Mouse (Mus musculus) liver, embryonic 14.5 days (tissue): ENCODE measurements around the gene Ell. TPM values are rescaled to one million over a fixed set of nuclear protein-coding genes. Genes with fewer than 3 reads are reported as not detected.

Source experiments
- ATAC-seq: fragments of 200-750 bp; cut with Nextera tagmentation; 2 replicates; pipeline ENCODE4 v1.8.0; 2017; ENCODE audit warnings: moderate number of reproducible peaks, mild to moderate bottlenecking, moderate library complexity; ENCODE audit not compliant: insufficient read depth
- DNase-seq, 3 experiments: peaks; one replicate each; pipeline ENCODE4 v3.0.0-alpha.2; 2012 to 2013; ENCODE audit warnings: low read depth in 3 of 3, low spot score in 3 of 3
- H3K27ac ChIP-seq: fragments of 300-500 bp; sonication (generic); 2 replicates; pipeline ENCODE4 v1.5.1; 2014; ENCODE audit warnings: moderate library complexity, mild to moderate bottlenecking, control low read depth, inconsistent platforms
- H3K27me3 ChIP-seq: fragments of 300-500 bp; sonication (generic); 2 replicates; pipeline ENCODE4 v1.6.1; 2014; ENCODE audit warnings: mild to moderate bottlenecking, low read length, moderate library complexity; ENCODE audit not compliant: control insufficient read depth, insufficient read depth
- H3K36me3 ChIP-seq: fragments of 300-500 bp; sonication (generic); replicated peaks from 2 replicates; pipeline ENCODE4 v1.6.1; 2014; ENCODE audit warnings: low read depth; ENCODE audit not compliant: control insufficient read depth, insufficient read depth
- H3K4me1 ChIP-seq, 2 experiments: fragments of 200-500 bp in 1 of 2; fragments of 300-500 bp in 1 of 2; sonication (generic) in 1 of 2; replicated peaks; 2 replicates each; pipeline ENCODE4 v1.6.1; 2012 to 2014; ENCODE audit warnings: antibody characterized with exemption in 1 of 2, inconsistent platforms in 1 of 2, low read length in 1 of 2; ENCODE audit not compliant: control insufficient read depth in 2 of 2, insufficient read depth in 2 of 2
- H3K4me2 ChIP-seq: fragments of 300-500 bp; sonication (generic); 2 replicates; pipeline ENCODE4 v1.6.1; 2014; ENCODE audit warnings: low read depth, mild to moderate bottlenecking, control low read depth, moderate library complexity
- H3K4me3 ChIP-seq, 2 experiments: fragments of 200-500 bp in 1 of 2; fragments of 300-500 bp in 1 of 2; sonication (generic) in 1 of 2; 2 replicates each; pipeline ENCODE4 v1.5.1; 2012 to 2014; ENCODE audit warnings: low read depth in 2 of 2, low read length in 2 of 2, mild to moderate bottlenecking in 2 of 2, control low read depth in 1 of 2, inconsistent platforms in 1 of 2, moderate library complexity in 1 of 2; ENCODE audit not compliant: insufficient read depth in 1 of 2
- H3K9ac ChIP-seq: fragments of 300-500 bp; sonication (generic); replicated peaks from 2 replicates; pipeline ENCODE4 v1.6.1; 2014; ENCODE audit warnings: mild to moderate bottlenecking, control low read depth, moderate library complexity
- H3K9me3 ChIP-seq: fragments of 300-500 bp; sonication (generic); 2 replicates; pipeline ENCODE4 v1.6.1; 2016; ENCODE audit warnings: low read length, mixed read lengths; ENCODE audit not compliant: control insufficient read depth
- CTCF ChIP-seq: IDR thresholded peaks from 2 replicates; pipeline ENCODE4 v1.5.1; 2016; ENCODE audit warnings: antibody characterized with exemption, low read depth, control low read depth
- EP300 ChIP-seq: IDR thresholded peaks from 2 replicates; pipeline ENCODE4 v1.6.1; 2016; ENCODE audit warnings: antibody characterized with exemption, low read depth
- WGBS: fragments of 180-500 bp; shearing (Covaris S2); extraction: QIAGEN DNeasy Blood & Tissue Kit; methylation state at CpG from one replicate; pipeline ENCODE4 v1.1.7; 2014; ENCODE audit not compliant: insufficient replicate concordance; 5-methylcytosine and 5-hydroxymethylcytosine counted together
- polyA plus RNA-seq, 2 experiments: library from polyadenylated mRNA; depleted of rRNA in 1 of 2; stranded (reverse) in 1 of 2; unstranded in 1 of 2; fragments of >200 nt; fragmentation: Nextera tagmentation in 1 of 2; extraction: Ambion mirVana in 1 of 2; gene quantifications; 2 replicates each; pipeline versions ENCODE4 v1.2.1 to v1.2.3; 2012 to 2014

Gene Ell
- polyA plus RNA-seq, 2 experiments, result 7.7 to 8.9 TPM

DNA sequence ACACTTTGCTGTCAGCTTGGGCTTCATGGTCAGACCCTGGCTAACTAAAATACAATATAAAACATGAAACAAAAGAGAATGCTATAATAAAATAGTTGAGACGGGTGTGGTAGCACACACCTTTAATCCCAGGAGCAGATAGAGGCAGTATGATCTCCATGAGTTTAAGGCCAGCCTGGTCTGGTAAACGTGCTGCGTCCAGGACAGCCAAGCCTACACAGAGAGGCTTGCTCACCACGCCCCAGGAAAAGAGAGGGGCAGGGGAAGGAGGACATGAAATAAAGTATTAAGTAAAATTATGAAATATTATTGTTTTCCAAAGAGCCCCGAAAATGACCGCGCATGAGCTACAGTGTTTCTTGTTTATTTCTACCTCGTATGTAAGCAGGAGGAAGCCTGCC is 12.1 kb upstream of the Ell start:
- WGBS, result under 1% methylated on average over 8 of the region's 8 CpGs
- no peaks in the 10 kb centered on the region for H3K27me3 ChIP-seq
- peak overlapping the region; percentile 96 for H3K9ac ChIP-seq
- no peak for TF ChIP-seq EP300
- TF ChIP-seq CTCF, result no peak
- peak overlapping the region; percentile 89 to 100 for H3K4me3 ChIP-seq
- peak overlapping the region; percentile 71 for H3K27ac ChIP-seq
- no peaks in the 10 kb centered on the region for H3K9me3 ChIP-seq
- H3K4me1 ChIP-seq, result peaks cover 31 to 42% of the 10 kb centered on the region in 2 experiments
- H3K36me3 ChIP-seq, result peaks cover 9% of the 10 kb centered on the region
- ATAC-seq (peak; percentile 42), DNase-seq (no peak)
- peak overlapping the region; percentile 85 for H3K4me2 ChIP-seq

- H3K36me3 ChIP-seq, result peaks cover 15% of the 10 kb centered on the region
Measured at GRCm38 (mm10) chr8:70527512-70528181, 11.6 kb upstream of the Ell start, which contains the start of the genes Fkbp8 and Kxd1. Gene Fkbp8, plus strand, starts transcription at chr8:70527724. Gene Kxd1, minus strand, starts transcription at chr8:70527956.

DNA sequence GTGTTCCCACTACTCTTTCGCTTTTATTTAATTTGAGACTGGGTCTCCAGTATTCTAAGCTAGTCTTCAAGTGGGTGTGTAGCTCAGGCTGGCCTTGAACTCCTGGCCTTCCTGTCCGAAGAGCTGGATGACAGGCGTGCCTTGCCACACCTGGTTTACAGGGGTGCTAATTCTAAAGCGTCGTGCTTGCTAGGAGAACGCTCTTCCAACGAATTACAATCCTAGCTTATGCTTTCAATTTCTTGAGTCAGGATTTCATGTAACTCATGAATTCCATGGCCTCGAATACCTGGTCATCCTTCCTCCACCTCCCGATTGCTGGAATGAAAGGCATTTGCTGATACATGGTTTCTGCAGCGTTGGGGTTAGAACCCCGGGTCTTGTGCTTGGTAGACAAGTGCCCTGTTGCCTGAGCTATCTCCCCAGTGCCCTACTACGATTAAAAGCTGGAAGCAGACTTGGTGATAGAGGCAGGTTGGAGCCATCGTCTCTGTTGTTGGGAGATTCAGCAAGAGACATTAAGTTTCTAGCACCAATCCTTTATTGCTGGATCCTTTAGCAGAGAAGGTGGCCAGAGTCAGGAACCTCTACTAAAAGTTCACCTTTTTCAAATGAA is 11.0 kb upstream of the Ell start:
- peak overlapping the region; percentile 96 for H3K9ac ChIP-seq
- peak overlapping the region; percentile 89 to 100 for H3K4me3 ChIP-seq
- H3K36me3 ChIP-seq, result peaks cover 19% of the 10 kb centered on the region
- TF ChIP-seq CTCF (no peak), EP300 (no peak)
- no peaks in the 10 kb centered on the region for H3K27me3 ChIP-seq
- peak overlapping the region; percentile 79 for H3K4me2 ChIP-seq
- DNase-seq (no peak), ATAC-seq (no peak)
- peaks cover 30 to 38% of the 10 kb centered on the region in 2 experiments for H3K4me1 ChIP-seq
- H3K9me3 ChIP-seq, result no peaks in the 10 kb centered on the region
- 9% methylated on average over 13 of the region's 13 CpGs for WGBS
- H3K27ac ChIP-seq, result peak overlapping the region; percentile 75

More at GRCm38 (mm10) chr8:70527512-70528181, 11.6 kb upstream of the Ell start, which contains the start of the genes Fkbp8 and Kxd1:
- Histone ChIP-seq H3K27me3 (no peaks in the 10 kb centered on the region), H3K4me1 (peaks cover 31 to 39% of the 10 kb centered on the region in 2 experiments), H3K4me2 (peak within 1 kb of the TSS; percentile 85), H3K9ac (peak within 1 kb of the TSS; percentile 96), H3K9me3 (no peaks in the 10 kb centered on the region), H3K4me3 (peak within 1 kb of the TSS; percentile 89 to 100), H3K27ac (peak within 1 kb of the TSS; percentile 75)
- TF ChIP-seq EP300 (peak; percentile 51; the same call in 1 of the 2 replicates), CTCF (peak; percentile 28; the same call in 1 of the 2 replicates)
- DNase-seq (peak; percentile 86 to 91 (median 87)), ATAC-seq (peak; percentile 78)
- WGBS, result under 1% methylated on average over 61 of the region's 61 CpGs

DNA sequence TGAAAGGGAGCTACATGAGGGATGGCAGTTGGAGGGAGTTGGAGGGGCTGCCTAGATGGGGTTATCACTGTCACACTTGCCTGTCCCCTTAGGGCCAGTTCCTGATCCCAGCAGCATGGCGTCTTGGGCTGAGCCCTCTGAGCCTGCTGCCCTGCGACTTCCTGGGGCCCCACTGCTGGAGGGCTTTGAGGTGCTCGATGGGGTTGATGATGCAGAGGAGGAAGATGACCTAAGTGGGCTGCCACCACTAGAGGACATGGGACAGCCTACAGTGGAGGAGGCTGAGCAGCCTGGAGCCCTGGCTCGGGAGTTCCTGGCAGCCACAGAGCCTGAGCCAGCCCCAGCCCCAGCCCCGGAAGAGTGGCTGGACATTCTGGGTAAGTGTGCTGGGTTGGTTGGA is 10.0 kb upstream of the Ell start:
- 21% methylated on average over 5 of the region's 5 CpGs for WGBS
- Histone ChIP-seq H3K4me1 (peaks cover 25 to 31% of the 10 kb centered on the region in 2 experiments), H3K9ac (peak overlapping the region; percentile 51), H3K4me2 (peak overlapping the region; percentile 79), H3K4me3 (peak overlapping the region; percentile 13 to 89), H3K36me3 (peaks cover 28% of the 10 kb centered on the region), H3K27me3 (no peaks in the 10 kb centered on the region), H3K9me3 (no peaks in the 10 kb centered on the region), H3K27ac (peak overlapping the region; percentile 75)
- DNase-seq (no peak), ATAC-seq (no peak)
- TF ChIP-seq EP300 (no peak), CTCF (no peak)

GRCm38 (mm10) chr8:70529741-70530161 is 9.5 kb upstream of the Ell start:
- 62% methylated on average over 3 of the region's 3 CpGs for WGBS
- Histone ChIP-seq H3K36me3 (peaks cover 31% of the 10 kb centered on the region), H3K4me3 (peak overlapping the region in 1 of 2 experiments; percentile 89; a peak in 2 of 4 replicates), H3K4me2 (peak overlapping the region; percentile 79), H3K27me3 (no peaks in the 10 kb centered on the region), H3K4me1 (peaks cover 25 to 30% of the 10 kb centered on the region in 2 experiments), H3K9ac (peak overlapping the region; percentile 51), H3K27ac (peak overlapping the region; percentile 75), H3K9me3 (no peaks in the 10 kb centered on the region)
- DNase-seq (no peak), ATAC-seq (no peak)
- TF ChIP-seq CTCF (no peak), EP300 (no peak)
